Mouse (Mus musculus) forebrain, embryonic 14.5 days (tissue): ENCODE measurements at regions not wholly inside any gene's neighbourhood (a gene's known extent, or its start where the extent isn't known, plus 50 kb on each side); places are given as distances from the start of the nearest gene placed in this dataset.

Source experiments
- ATAC-seq: fragments of 200-750 bp; cut with Nextera tagmentation; 2 replicates; pipeline ENCODE4 v1.8.0; 2017; ENCODE audit warnings: mild to moderate bottlenecking, moderate library complexity
- DNase-seq: peaks from one replicate; pipeline ENCODE4 v3.0.0-alpha.2; 2015; ENCODE audit warnings: low spot score
- H3K27ac ChIP-seq: fragments of 300-500 bp; sonication (generic); 2 replicates; pipeline ENCODE4 v1.5.1; 2014; ENCODE audit warnings: low read depth, mild to moderate bottlenecking, control low read depth, low read length, moderate library complexity
- H3K27me3 ChIP-seq: fragments of 300-500 bp; sonication (generic); replicated peaks from 2 replicates; pipeline ENCODE4 v1.6.1; 2014; ENCODE audit warnings: low read length, control low read depth, mixed read lengths; ENCODE audit not compliant: control insufficient read depth, insufficient read depth
- H3K36me3 ChIP-seq: fragments of 300-500 bp; sonication (generic); 2 replicates; pipeline ENCODE4 v1.6.1; 2014; ENCODE audit warnings: low read length, control low read depth; ENCODE audit not compliant: control insufficient read depth, insufficient read depth
- H3K4me1 ChIP-seq: fragments of 300-500 bp; sonication (generic); 2 replicates; pipeline ENCODE4 v1.6.1; 2014; ENCODE audit warnings: antibody characterized with exemption, low read length, control low read depth; ENCODE audit not compliant: control insufficient read depth, insufficient read depth
- H3K4me2 ChIP-seq: fragments of 300-500 bp; sonication (generic); 2 replicates; pipeline ENCODE4 v1.6.1; 2014; ENCODE audit warnings: mild to moderate bottlenecking, control low read depth, low read length
- H3K4me3 ChIP-seq: fragments of 300-500 bp; sonication (generic); 2 replicates; pipeline ENCODE4 v1.5.1; 2014; ENCODE audit warnings: low read depth, low read length, control low read depth
- H3K9ac ChIP-seq: fragments of 300-500 bp; sonication (generic); 2 replicates; pipeline ENCODE4 v1.6.1; 2014; ENCODE audit warnings: mild to moderate bottlenecking, low read length, control low read depth, moderate library complexity
- H3K9me3 ChIP-seq: fragments of 300-500 bp; sonication (generic); replicated peaks from 2 replicates; pipeline ENCODE4 v1.6.1; 2016; ENCODE audit warnings: low read length, control low read depth, mixed read lengths; ENCODE audit not compliant: control insufficient read depth
- WGBS: fragments of 180-500 bp; shearing (Covaris S2); extraction: QIAGEN DNeasy Blood & Tissue Kit; methylation state at CpG from one replicate; pipeline ENCODE4 v1.1.7; 2014; 5-methylcytosine and 5-hydroxymethylcytosine counted together

- H3K9me3 ChIP-seq = no peaks in the 10 kb centered on the region
- H3K4me1 ChIP-seq = no peaks in the 10 kb centered on the region
- H3K4me2 ChIP-seq = no peak overlapping the region
- H3K4me3 ChIP-seq = no peak overlapping the region
- WGBS = 88% methylated on average over 2 of the region's 2 CpGs
- H3K27ac ChIP-seq = no peak overlapping the region
- no peaks in the 10 kb centered on the region for H3K36me3 ChIP-seq
- no peak for DNase-seq
- H3K27me3 ChIP-seq = no peaks in the 10 kb centered on the region
- no peak overlapping the region for H3K9ac ChIP-seq
- ATAC-seq = no peak
Measured at GRCm38 (mm10) chr1:7823969-7824368, 3016.3 kb downstream of the Gm37988 start.
